Mouse (Mus musculus): ENCODE results near the gene Dalrd3. TPM values are rescaled to one million over a fixed set of nuclear protein-coding genes. Genes with fewer than 3 reads are reported as not detected.

Gene Dalrd3
- 10 to 100 TPM; 71.9 to 82.4 TPM for polyA plus RNA-seq (2017; shearing (Covaris generic))

GRCm38 (mm10) chr9:108569381-108570206 is at the start of gene Dalrd3:
Gene Dalrd3 (plus strand): TSS chr9:108569886.

GRCm38 (mm10) chr9:108560227-108560841 is 9.4 kb upstream of the Dalrd3 start, which contains the start of gene Impdh2:
Gene Impdh2 (plus strand): TSS chr9:108560286.

GRCm38 (mm10) chr9:108566815-108567776 is 2.6 kb upstream of the Dalrd3 start, which contains the start of gene Ndufaf3:
Gene Ndufaf3 (minus strand): TSS chr9:108567434.

GRCm38 (mm10) chr9:108578545-108579343 is 9.1 kb downstream of the Dalrd3 start, which contains the start of gene Wdr6:
Gene Wdr6 (minus strand): TSS chr9:108578739.

GRCm38 (mm10) chr9:108596998-108597764 is 27.5 kb downstream of the Dalrd3 start, which contains the start of gene P4htm:
Gene P4htm (minus strand): TSS chr9:108597667.

Other genes starting within 250 kb of the Dalrd3 start
- 100 to 1,000 TPM; 592 to 659 TPM for gene Gpx1, start 231.0 kb upstream of the Dalrd3 start, polyA plus RNA-seq (2017; shearing (Covaris generic))
- gene Usp4, start 222.0 kb upstream of the Dalrd3 start, polyA plus RNA-seq (2017; shearing (Covaris generic)), result 100 to 1,000 TPM; 119 to 134 TPM
- gene 1700102P08Rik, start 177.1 kb upstream of the Dalrd3 start, polyA plus RNA-seq (2017; shearing (Covaris generic)), result under 1 TPM; 0.59 to 0.82 TPM
- gene Ccdc36, start 141.4 kb upstream of the Dalrd3 start, polyA plus RNA-seq (2017; shearing (Covaris generic)), result under 1 TPM in 1 of 2 experiments, not detected in 1; 0.14 TPM
- not detected for gene BC048562, start 133.4 kb upstream of the Dalrd3 start, polyA plus RNA-seq (2017; shearing (Covaris generic))
- 10 to 100 TPM; 35.6 to 46.5 TPM for gene Ccdc71, start 109.4 kb upstream of the Dalrd3 start, polyA plus RNA-seq (2017; shearing (Covaris generic))
- 1 to 10 TPM; 6.5 to 9.8 TPM for gene Klhdc8b, start 108.3 kb upstream of the Dalrd3 start, polyA plus RNA-seq (2017; shearing (Covaris generic))
- gene Lamb2, start 90.2 kb upstream of the Dalrd3 start, polyA plus RNA-seq (2017; shearing (Covaris generic)), result under 1 TPM; 0.12 to 0.41 TPM
- 100 to 1,000 TPM in 1 of 2 experiments, 10 to 100 TPM in 1; 63.7 to 115 TPM for gene Usp19, start 79.3 kb upstream of the Dalrd3 start, polyA plus RNA-seq (2017; shearing (Covaris generic))
- 100 to 1,000 TPM; 105 to 107 TPM for gene Qars, start 62.2 kb upstream of the Dalrd3 start, polyA plus RNA-seq (2017; shearing (Covaris generic))
- gene Qrich1, start 53.1 kb upstream of the Dalrd3 start, polyA plus RNA-seq (2017; shearing (Covaris generic)), result 100 to 1,000 TPM; 142 TPM
- gene Impdh2, start 9.6 kb upstream of the Dalrd3 start, polyA plus RNA-seq (2017; shearing (Covaris generic)), result 100 to 1,000 TPM in 1 of 2 experiments, 10 to 100 TPM in 1; 75.1 to 125 TPM
- 10 to 100 TPM; 56.3 to 86.8 TPM for gene Ndufaf3, start 2.5 kb upstream of the Dalrd3 start, polyA plus RNA-seq (2017; shearing (Covaris generic))
- gene Wdr6, start 8.9 kb downstream of the Dalrd3 start, polyA plus RNA-seq (2017; shearing (Covaris generic)), result 10 to 100 TPM; 38.1 to 65.1 TPM
- gene P4htm, start 27.8 kb downstream of the Dalrd3 start, polyA plus RNA-seq (2017; shearing (Covaris generic)), result 10 to 100 TPM in 1 of 2 experiments, 1 to 10 TPM in 1; 8.7 to 11.6 TPM
- 10 to 100 TPM; 70.9 to 80.2 TPM for gene Arih2, start 79.5 kb downstream of the Dalrd3 start, polyA plus RNA-seq (2017; shearing (Covaris generic))
- gene Slc25a20, start 92.2 kb downstream of the Dalrd3 start, polyA plus RNA-seq (2017; shearing (Covaris generic)), result 10 to 100 TPM; 76.3 to 95.7 TPM
- 10 to 100 TPM in 1 of 2 experiments, 1 to 10 TPM in 1; 9.3 to 17.8 TPM for gene Prkar2a, start 119.4 kb downstream of the Dalrd3 start, polyA plus RNA-seq (2017; shearing (Covaris generic))
- 10 to 100 TPM; 11.2 to 15.5 TPM for gene Ip6k2, start 213.9 kb downstream of the Dalrd3 start, polyA plus RNA-seq (2017; shearing (Covaris generic))
- gene Nckipsd, start 238.5 kb downstream of the Dalrd3 start, polyA plus RNA-seq (2017; shearing (Covaris generic)), result 10 to 100 TPM in 1 of 2 experiments, 1 to 10 TPM in 1; 9.8 to 10.3 TPM